Mouse (Mus musculus): ENCODE results near the gene Usp3.

- TF ChIP-seq MAX (IDR thresholded peaks at IDR 0.05; ENCODE audit: low read depth): no peak
- no peak for TF ChIP-seq E2F4 (IDR thresholded peaks at IDR 0.05; ENCODE audit: insufficient read depth)
- TF ChIP-seq POLR2AphosphoS2 (IDR thresholded peaks at IDR 0.05; ENCODE audit: insufficient read length, low read depth): no peak
- TF ChIP-seq POLR2A (IDR thresholded peaks at IDR 0.05; ENCODE audit: insufficient read length, low read depth): no peak
- no peak for TF ChIP-seq REST (IDR thresholded peaks at IDR 0.05; ENCODE audit: insufficient read depth, insufficient read length)
Measured at GRCm38 (mm10) chr9:66615141-66615540, 22.2 kb upstream of the Usp3 start.

Data from myocyte (in vitro differentiated cells).